Mouse (Mus musculus): Measurements from ENCODE around the gene Palld.

Palld gene

GRCm38 (mm10) chr8:61561220-61561619 is 341.3 kb downstream of the Palld start:
- in situ Hi-C loops (cut with MboI; ENCODE audit: low sequenced_read_pairs), result no loop called here

- in situ Hi-C loops (cut with MboI; ENCODE audit: low sequenced_read_pairs), result no loop called here
Measured at GRCm38 (mm10) chr8:61559979-61560378, 342.5 kb downstream of the Palld start.

GRCm38 (mm10) chr8:61559450-61559849 is 343.0 kb downstream of the Palld start:
- in situ Hi-C loops (cut with MboI; ENCODE audit: low sequenced_read_pairs), result no loop called here

GRCm38 (mm10) chr8:61558051-61558846 is 344.2 kb downstream of the Palld start:
- in situ Hi-C loops (cut with MboI; ENCODE audit: low sequenced_read_pairs), result no loop called here

GRCm38 (mm10) chr8:61557036-61557435 is 345.5 kb downstream of the Palld start:
- in situ Hi-C loops (cut with MboI; ENCODE audit: low sequenced_read_pairs), result no loop called here

- in situ Hi-C loops (cut with MboI; ENCODE audit: low sequenced_read_pairs), result no loop called here
Measured at GRCm38 (mm10) chr8:61556219-61556618, 346.3 kb downstream of the Palld start.

GRCm38 (mm10) chr8:61555343-61555742 is 347.1 kb downstream of the Palld start:
- in situ Hi-C loops (cut with MboI; ENCODE audit: low sequenced_read_pairs), result no loop called here

- in situ Hi-C loops (cut with MboI; ENCODE audit: low sequenced_read_pairs), result no loop called here
Measured at GRCm38 (mm10) chr8:61552755-61553402, 349.6 kb downstream of the Palld start.

- in situ Hi-C loops (cut with MboI; ENCODE audit: low sequenced_read_pairs), result no loop called here
Measured at GRCm38 (mm10) chr8:61552221-61552620, 350.3 kb downstream of the Palld start.

GRCm38 (mm10) chr8:61550006-61550748 is 352.3 kb downstream of the Palld start:
- in situ Hi-C loops (cut with MboI; ENCODE audit: low sequenced_read_pairs), result no loop called here

- in situ Hi-C loops (cut with MboI; ENCODE audit: low sequenced_read_pairs), result loop anchor here (25.0 kb wide), 1 partner anchor 1037 kb away; the partner anchor contains the start of genes Aadat and Gm10283
Measured at GRCm38 (mm10) chr8:61549585-61549984, 352.9 kb downstream of the Palld start.

GRCm38 (mm10) chr8:61539828-61540500 is 362.5 kb downstream of the Palld start:
- in situ Hi-C loops (cut with MboI; ENCODE audit: low sequenced_read_pairs), result loop anchor here (10.0 to 25.0 kb wide), 2 partner anchors 335 to 1028 kb away; partner anchors contain the start of genes Aadat and Gm10283

- in situ Hi-C loops (cut with MboI; ENCODE audit: low sequenced_read_pairs), result loop anchor here (10.0 to 25.0 kb wide), 2 partner anchors 337 to 1025 kb away; partner anchors contain the start of genes Aadat and Gm10283
Measured at GRCm38 (mm10) chr8:61537471-61537870, 365.0 kb downstream of the Palld start.

GRCm38 (mm10) chr8:61535472-61535871 is 367.0 kb downstream of the Palld start:
- in situ Hi-C loops (cut with MboI; ENCODE audit: low sequenced_read_pairs), result loop anchor here (10.0 to 25.0 kb wide), 2 partner anchors 339 to 1023 kb away; partner anchors contain the start of genes Aadat and Gm10283

- in situ Hi-C loops (cut with MboI; ENCODE audit: low sequenced_read_pairs), result loop anchor here (10.0 to 25.0 kb wide), 2 partner anchors 341 to 1021 kb away; partner anchors contain the start of genes Aadat and Gm10283
Measured at GRCm38 (mm10) chr8:61533356-61533926, 369.0 kb downstream of the Palld start.

- in situ Hi-C loops (cut with MboI; ENCODE audit: low sequenced_read_pairs), result loop anchor here (10.0 to 25.0 kb wide), 2 partner anchors 342 to 1021 kb away; partner anchors contain the start of genes Aadat and Gm10283
Measured at GRCm38 (mm10) chr8:61532831-61533230, 369.7 kb downstream of the Palld start.

- in situ Hi-C loops (cut with MboI; ENCODE audit: low sequenced_read_pairs), result loop anchor here (10.0 to 25.0 kb wide), 2 partner anchors 343 to 1020 kb away; partner anchors contain the start of genes Aadat and Gm10283
Measured at GRCm38 (mm10) chr8:61531944-61532795, 370.3 kb downstream of the Palld start.

GRCm38 (mm10) chr8:61528642-61529041 is 373.8 kb downstream of the Palld start:
- in situ Hi-C loops (cut with MboI; ENCODE audit: low sequenced_read_pairs), result loop anchor here (25.0 kb wide), 1 partner anchor 1016 kb away; the partner anchor contains the start of genes Aadat and Gm10283

- in situ Hi-C loops (cut with MboI; ENCODE audit: low sequenced_read_pairs), result loop anchor here (25.0 kb wide), 1 partner anchor 1016 kb away; the partner anchor contains the start of genes Aadat and Gm10283
Measured at GRCm38 (mm10) chr8:61528197-61528596, 374.3 kb downstream of the Palld start.

Measured in CH12F3 (cell line).